Mouse (Mus musculus) activated CD4-positive, CD25-positive, alpha-beta regulatory T cell, adult 4 months (primary cell): ENCODE measurements around the gene Cap2. TPM values are rescaled to one million over a fixed set of nuclear protein-coding genes. Genes with fewer than 3 reads are reported as not detected.

Source experiments
- ATAC-seq: one replicate; pipeline ENCODE4 v1.8.0; 2017
- polyA plus RNA-seq, 2 experiments: library from polyadenylated mRNA; unstranded; fragments of 100-300 nt; shearing (Covaris generic); gene quantifications; one replicate each; pipeline ENCODE4 v1.2.1; 2017

Gene Cap2
- 1 to 10 TPM in 1 of 2 experiments, not detected in 1; 1.1 TPM for polyA plus RNA-seq

DNA sequence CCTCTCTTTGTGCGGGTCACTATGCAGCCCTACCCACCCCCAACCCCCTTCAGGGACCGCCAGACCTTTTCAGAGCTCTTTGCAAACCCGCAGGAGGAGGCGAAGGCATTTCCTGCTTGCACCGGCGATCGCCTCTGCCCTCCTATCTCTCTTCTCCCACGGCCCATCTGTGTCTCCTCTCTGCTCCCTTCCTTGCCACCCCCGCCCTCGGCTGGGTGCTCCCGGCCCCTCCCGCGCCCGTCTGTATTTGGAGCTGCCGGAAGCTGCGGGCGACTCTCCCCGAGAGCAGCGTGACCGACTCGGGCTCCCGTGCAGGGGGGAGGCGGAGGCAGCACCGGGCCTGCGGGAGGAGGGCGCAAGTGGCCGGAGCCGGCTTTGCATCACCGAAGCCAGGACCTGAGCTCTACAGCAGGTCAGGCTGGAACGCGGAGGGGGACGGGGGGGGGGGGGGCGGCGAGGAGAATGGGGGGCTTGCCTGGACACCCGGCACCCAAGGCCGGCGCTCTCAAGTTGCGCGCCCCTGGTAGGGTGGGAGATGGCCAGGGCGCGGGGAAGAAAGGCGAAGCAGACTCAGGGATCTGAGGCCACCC lies at the start of gene Cap2:
TSS of gene Cap2 (plus strand) at position 49 of the 590 bp plus-strand sequence.
- ATAC-seq, result no peak

- no peak for ATAC-seq
Observed at GRCm38 (mm10) chr13:46459546-46459945, 42.1 kb upstream of the Cap2 start.

DNA sequence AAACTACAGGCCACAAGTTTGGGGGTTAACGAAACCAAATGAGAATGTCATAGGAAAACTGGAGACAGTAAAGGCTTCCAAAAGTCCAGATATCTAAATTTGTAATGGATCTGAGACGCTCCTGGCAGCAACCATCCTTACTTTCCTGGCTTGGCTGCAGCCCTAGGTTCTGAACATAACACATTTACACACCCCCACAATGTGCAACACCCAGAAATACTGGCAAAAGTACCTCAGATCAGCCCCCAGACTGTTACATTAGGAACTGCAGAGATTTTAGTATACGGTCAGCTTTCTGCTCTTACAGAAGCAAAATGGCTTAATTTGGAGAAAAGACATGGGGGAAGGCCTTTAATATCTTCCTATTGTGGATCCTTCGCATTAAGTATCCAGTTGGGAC lies 39.4 kb upstream of the Cap2 start:
- no peak for ATAC-seq

DNA sequence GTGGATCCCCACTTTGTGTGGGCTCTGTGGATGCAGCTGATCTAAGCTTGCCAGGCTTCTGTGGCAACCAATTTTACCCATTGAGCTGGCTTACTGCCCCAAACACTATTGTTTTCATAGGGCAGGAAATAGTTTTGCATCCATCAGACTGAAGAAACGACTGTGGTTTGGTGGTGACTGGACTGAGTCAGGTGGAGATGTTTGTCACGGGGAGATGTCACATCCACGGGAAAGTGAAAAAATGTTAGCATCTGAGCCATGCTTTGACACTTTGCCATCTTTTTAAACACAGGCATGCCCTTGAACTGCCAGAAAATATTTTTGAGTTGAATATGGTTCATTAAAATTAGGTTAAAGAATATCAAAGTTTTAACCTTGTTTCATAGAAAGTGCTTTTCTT lies 37.9 kb upstream of the Cap2 start:
- no peak for ATAC-seq

- no peak for ATAC-seq
Observed at GRCm38 (mm10) chr13:46468251-46468650, 33.4 kb upstream of the Cap2 start.

DNA sequence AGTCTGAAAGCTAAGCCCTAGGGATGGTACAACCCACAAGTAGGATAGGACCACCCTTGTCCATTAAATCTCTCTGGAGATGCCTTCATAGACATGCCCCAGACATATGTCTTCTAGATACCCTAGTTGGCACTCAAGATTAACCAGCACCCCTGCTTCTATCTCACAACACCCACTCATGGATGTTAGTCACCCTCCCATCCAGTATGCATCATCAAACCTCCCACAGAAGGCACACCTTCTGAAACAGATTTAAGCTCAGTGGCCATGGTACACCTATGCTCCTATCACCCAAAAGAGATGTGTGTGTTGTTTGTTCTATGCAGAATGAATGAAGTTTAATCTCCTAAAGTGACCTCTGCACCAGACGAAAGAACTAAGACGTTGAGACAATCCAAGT lies 32.1 kb upstream of the Cap2 start:
- no peak for ATAC-seq

DNA sequence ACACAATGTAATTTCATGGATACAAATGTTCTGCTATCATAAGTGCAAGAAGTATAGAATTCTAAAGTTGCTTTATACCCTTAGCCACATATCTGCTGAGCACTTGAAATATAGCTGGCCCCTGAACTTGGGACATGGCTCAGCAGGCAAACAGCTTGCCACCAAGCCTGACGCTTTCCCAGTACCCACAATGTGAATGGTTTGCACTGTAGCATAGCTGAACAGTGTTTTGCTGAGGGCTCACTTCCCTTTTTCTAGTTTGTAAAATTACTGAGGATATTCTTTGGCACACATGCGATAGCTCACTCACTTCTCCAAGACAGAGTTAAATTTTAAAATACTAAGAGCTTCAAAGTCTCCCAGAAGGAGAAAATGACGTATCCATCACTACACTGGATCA lies 20.4 kb upstream of the Cap2 start:
- no peak for ATAC-seq

- no peak for ATAC-seq
Observed at GRCm38 (mm10) chr13:46485605-46486004, 16.0 kb upstream of the Cap2 start.

DNA sequence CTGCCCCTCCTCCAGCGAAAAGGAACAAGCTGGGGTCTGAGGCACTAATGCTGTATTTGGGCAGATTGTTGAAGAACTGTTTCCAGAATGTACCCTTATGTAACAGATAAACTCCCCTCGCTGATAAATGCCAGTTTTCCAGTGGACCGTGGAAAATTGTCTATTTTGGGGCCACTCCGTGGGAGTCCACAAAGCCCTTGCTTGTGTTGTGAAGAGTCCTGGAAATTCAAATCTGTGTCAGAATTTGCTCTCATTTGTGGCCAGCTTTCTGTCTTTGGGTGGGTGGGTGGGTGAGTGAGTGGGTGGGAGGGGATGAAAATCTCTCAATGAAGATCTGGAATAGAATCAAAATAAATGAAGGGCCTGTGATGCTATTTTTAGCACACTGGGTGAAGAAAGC lies 13.5 kb upstream of the Cap2 start:
- no peak for ATAC-seq

DNA sequence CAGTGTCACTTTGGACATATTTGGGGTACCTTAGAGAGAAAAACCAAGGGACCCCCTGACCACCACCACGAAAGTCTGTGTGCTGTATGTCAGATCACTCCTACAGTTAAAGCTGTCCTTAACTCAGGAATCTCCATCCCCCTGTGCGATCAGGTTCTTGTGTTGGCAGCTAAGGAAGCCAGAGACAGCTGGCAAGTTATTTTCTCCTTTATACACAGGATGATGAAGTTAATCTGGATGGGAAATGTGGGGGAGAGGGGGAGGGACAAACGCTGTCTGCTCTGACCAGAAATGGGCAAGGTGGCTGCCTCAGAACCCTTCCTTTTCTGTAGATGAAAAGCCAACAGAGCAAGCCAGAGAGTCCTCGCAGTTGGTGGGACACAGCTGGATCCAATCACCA lies 11.0 kb upstream of the Cap2 start:
- no peak for ATAC-seq

DNA sequence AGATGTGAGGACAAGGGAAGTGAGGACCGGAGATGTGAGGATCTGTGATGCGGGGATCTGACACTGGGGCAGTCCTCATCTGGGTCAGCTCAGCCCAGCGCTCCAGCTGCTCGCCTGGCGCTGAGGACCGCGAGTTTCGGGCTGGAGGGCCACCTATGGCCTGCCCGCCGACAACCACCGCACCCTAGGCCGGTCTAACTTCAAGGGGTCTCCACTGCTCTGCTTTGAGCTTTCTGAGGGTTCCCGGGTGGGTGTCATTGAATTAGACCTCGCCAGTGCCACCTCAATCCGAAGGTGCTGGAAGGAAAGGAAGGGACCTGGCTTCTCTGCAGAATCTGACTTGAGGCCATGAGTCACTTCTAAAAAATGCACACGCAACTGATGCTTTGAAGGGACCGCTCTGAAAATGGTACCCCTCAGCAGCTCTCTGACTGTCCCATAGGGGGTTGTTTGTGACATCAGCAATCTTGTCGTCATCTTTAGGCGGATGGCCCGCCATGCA lies 793 bp downstream of the Cap2 start:
- ATAC-seq, result no peak

- ATAC-seq, result no peak
Observed at GRCm38 (mm10) chr13:46507944-46508343, 6.3 kb downstream of the Cap2 start.

GRCm38 (mm10) chr13:46508823-46509222 lies 7.2 kb downstream of the Cap2 start:
- no peak for ATAC-seq

GRCm38 (mm10) chr13:46510460-46510859 lies 8.8 kb downstream of the Cap2 start:
- no peak for ATAC-seq

- no peak for ATAC-seq
Observed at GRCm38 (mm10) chr13:46514484-46514883, 12.8 kb downstream of the Cap2 start.

GRCm38 (mm10) chr13:46515120-46515523 lies 13.5 kb downstream of the Cap2 start:
- ATAC-seq, result no peak

GRCm38 (mm10) chr13:46515524-46515923 lies 13.9 kb downstream of the Cap2 start:
- no peak for ATAC-seq

DNA sequence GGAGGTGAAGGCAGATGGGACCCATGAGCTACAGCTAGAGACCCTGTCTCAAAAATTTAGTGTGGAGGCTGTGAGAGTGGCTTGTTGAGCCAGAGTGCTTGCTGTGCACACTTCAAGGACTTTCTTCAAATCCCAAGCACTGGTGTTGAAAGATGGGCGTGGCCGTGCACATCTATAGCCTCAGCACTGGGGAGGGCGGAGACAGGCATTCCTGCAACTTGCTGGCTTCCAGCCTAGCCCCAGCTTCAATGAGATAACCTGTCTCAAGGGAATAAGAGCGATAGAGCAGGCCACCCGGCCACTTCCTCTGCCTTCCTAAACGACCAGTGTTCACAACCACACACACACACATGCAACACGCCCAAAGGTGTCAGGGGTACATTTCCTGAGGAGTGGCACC lies 14.5 kb downstream of the Cap2 start:
- ATAC-seq, result no peak

GRCm38 (mm10) chr13:46517211-46517685 lies 15.6 kb downstream of the Cap2 start:
- ATAC-seq, result no peak

- ATAC-seq, result no peak
Observed at GRCm38 (mm10) chr13:46521482-46521881, 19.8 kb downstream of the Cap2 start.

GRCm38 (mm10) chr13:46522798-46523197 lies 21.1 kb downstream of the Cap2 start:
- no peak for ATAC-seq

DNA sequence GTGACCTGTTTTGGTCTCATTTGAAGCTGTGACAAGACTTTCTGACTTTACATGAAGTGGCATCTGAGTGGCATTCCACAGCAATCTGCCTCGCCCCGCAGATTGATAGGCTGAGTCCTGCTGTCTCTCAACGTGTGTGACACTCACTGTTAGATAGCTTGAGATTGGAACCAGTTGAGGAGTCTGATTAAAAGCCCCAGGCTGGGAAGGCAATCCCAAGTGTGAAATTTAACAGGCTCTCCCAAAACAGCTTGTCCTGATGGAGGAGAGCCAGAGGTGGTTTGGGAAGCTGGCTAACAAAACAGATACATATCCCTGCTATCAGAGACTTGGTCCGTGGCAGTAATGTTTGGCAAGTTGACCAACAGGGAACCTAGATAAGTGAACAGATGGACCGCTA lies 21.6 kb downstream of the Cap2 start:
- ATAC-seq, result no peak

DNA sequence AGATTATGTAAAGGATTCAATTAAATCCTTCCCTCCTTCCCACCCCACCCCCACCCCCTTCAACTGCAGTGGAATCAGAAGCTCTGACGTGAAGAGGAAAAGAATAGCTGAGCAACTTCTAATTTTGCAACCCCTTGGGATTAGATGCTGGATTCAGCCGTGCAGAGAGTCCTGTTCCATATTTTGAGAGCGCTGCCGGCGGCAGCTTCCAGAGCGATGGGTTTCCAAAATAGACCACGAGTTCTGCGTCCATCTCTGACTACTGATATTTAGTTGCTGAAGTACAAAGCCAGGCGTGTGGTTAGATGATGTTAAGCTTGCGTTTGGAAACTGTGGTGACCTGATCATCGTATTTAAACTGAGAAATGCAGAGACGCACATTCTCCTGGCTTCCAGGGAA lies 22.1 kb downstream of the Cap2 start:
- no peak for ATAC-seq

GRCm38 (mm10) chr13:46525295-46526255 lies 23.9 kb downstream of the Cap2 start:
- no peak for ATAC-seq
